Mouse (Mus musculus) stomach, postnatal 0 days (tissue): Measurements from ENCODE around the gene Gm29797. TPM values are rescaled to one million over a fixed set of nuclear protein-coding genes. Genes with fewer than 3 reads are reported as not detected.

Experiments used
- ATAC-seq: fragments of 200-750 bp; cut with Nextera tagmentation; 2 replicates; pipeline ENCODE4 v1.8.0; 2017; ENCODE audit not compliant: low FRiP score, low TSS enrichment
- DNase-seq: peaks from one replicate; pipeline ENCODE4 v3.0.0-alpha.2; 2016; ENCODE audit warnings: low spot score
- H3K27ac ChIP-seq: fragments of 300-500 bp; sonication (generic); replicated peaks from 2 replicates; pipeline ENCODE4 v1.5.1; 2014; ENCODE audit warnings: mild to moderate bottlenecking, control low read depth
- H3K27me3 ChIP-seq: fragments of 300-500 bp; sonication (generic); 2 replicates; pipeline ENCODE4 v1.6.1; 2014; ENCODE audit warnings: low read length; ENCODE audit not compliant: control insufficient read depth, insufficient read depth
- H3K36me3 ChIP-seq: fragments of 300-500 bp; sonication (generic); 2 replicates; pipeline ENCODE4 v1.6.1; 2014; ENCODE audit warnings: low read length, mixed read lengths; ENCODE audit not compliant: control insufficient read depth, insufficient read depth
- H3K4me1 ChIP-seq: fragments of 300-500 bp; sonication (generic); replicated peaks from 2 replicates; pipeline ENCODE4 v1.6.1; 2014; ENCODE audit warnings: antibody characterized with exemption; ENCODE audit not compliant: control insufficient read depth, insufficient read depth
- H3K4me2 ChIP-seq: fragments of 300-500 bp; sonication (generic); replicated peaks from 2 replicates; pipeline ENCODE4 v1.6.1; 2014; ENCODE audit warnings: low read depth, mild to moderate bottlenecking, control low read depth, moderate library complexity
- H3K4me3 ChIP-seq: fragments of 300-500 bp; sonication (generic); 2 replicates; pipeline ENCODE4 v1.5.1; 2014; ENCODE audit warnings: low read depth, low read length, control low read depth
- H3K9ac ChIP-seq: fragments of 300-500 bp; sonication (generic); 2 replicates; pipeline ENCODE4 v1.6.1; 2014; ENCODE audit warnings: mild to moderate bottlenecking, low read length, control low read depth, mixed read lengths
- H3K9me3 ChIP-seq: fragments of 300-500 bp; sonication (generic); 2 replicates; pipeline ENCODE4 v1.6.1; 2016; ENCODE audit warnings: low read length; ENCODE audit not compliant: control insufficient read depth
- CTCF ChIP-seq: IDR thresholded peaks from 2 replicates; pipeline ENCODE4 v1.5.1; 2016; ENCODE audit warnings: antibody characterized with exemption, low read depth, mild to moderate bottlenecking, moderate library complexity
- EP300 ChIP-seq: optimal IDR thresholded peaks from 2 replicates; pipeline ENCODE3; 2016; ENCODE audit warnings: antibody characterized with exemption
- WGBS: fragments of 180-500 bp; shearing (Covaris S2); extraction: QIAGEN DNeasy Blood & Tissue Kit; methylation state at CpG from one replicate; pipeline ENCODE4 v1.1.7; 2014; 5-methylcytosine and 5-hydroxymethylcytosine counted together
- polyA plus RNA-seq: library from polyadenylated mRNA; unstranded; fragments of >200 nt; fragmentation: Nextera tagmentation; extraction: Ambion mirVana; gene quantifications from 2 replicates; pipeline ENCODE4 v1.2.1, GENCODE M21; 2015

Gm29797 gene
- not detected in 2 replicates for polyA plus RNA-seq

DNA sequence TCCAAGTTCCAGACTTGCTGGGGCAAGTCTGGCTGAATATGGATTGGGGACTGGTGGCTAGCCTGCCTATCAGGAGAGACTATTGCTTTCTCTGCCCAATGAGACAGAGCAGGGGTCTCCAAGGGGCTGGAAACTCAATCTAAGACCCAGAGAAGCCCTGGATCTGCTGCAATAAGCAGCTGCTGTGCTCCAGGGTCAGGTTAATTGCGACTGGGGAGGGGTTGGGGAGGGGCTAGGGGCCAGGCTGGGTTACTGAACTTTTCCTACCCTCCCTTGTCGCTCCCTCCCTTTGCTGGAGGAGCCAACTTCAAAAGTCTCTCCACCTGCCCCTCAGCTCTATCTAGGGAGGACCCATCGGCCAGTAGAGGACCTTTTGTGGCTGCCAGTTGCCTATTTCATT lies at the start of gene Gm29797:
Gm29797 (plus strand) TSS at position 301 of the 400 bp plus-strand sequence.
- no peaks in the 10 kb centered on the region for H3K9me3 ChIP-seq
- TF ChIP-seq EP300 (no peak), CTCF (no peak)
- no peaks in the 10 kb centered on the region for H3K27me3 ChIP-seq
- ATAC-seq (no peak), DNase-seq (no peak)
- H3K27ac ChIP-seq = no peak within 1 kb of the TSS
- no peak within 1 kb of the TSS for H3K4me2 ChIP-seq
- H3K4me3 ChIP-seq = no peak within 1 kb of the TSS
- H3K36me3 ChIP-seq = peaks cover 26% of the 10 kb centered on the region
- 79% methylated on average over 3 of the region's 3 CpGs for WGBS
- H3K9ac ChIP-seq = no peak within 1 kb of the TSS
- no peaks in the 10 kb centered on the region for H3K4me1 ChIP-seq

DNA sequence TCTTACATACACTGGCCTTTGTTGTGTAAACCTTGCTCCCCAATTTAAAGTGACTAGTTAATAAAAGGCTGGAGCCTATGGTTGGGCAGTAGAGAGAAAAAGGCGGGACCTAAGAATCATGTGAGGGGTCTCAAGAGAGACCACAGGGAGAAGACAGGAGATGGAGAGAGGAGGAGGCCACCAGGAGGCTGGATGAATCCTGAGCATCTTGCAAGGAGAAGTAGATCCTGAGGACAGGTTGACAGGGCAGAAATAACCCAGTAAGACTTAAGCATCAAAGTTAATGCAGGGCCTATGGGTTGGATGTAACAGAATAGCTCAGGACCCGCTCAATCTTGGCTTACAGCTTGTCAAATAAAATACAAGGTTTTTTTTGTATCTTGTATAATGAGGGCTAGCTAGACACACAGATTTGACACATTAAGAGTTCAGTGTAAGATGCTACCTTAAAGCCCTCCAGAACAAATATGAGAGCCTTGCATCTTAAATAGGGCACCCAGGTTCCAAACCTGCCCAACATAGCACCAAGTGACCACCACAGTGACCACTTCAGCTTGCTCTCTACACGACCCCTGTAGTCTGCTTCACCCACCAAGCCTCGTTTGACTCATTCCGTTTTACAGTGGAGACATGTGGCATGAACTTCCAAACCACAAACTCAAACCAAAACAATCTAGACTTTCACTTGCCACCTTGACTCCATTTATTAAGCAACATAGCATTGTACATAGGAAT lies 37.9 kb upstream of the Gm29797 start:
- peaks cover 7% of the 10 kb centered on the region; the same call in 1 of the 2 replicates for H3K36me3 ChIP-seq
- H3K27ac ChIP-seq = no peak overlapping the region
- DNase-seq = no peak
- no peaks in the 10 kb centered on the region for H3K9me3 ChIP-seq
- WGBS = 87% methylated on average over 5 of the region's 5 CpGs
- no peaks in the 10 kb centered on the region for H3K27me3 ChIP-seq
- no peak for ATAC-seq
- H3K9ac ChIP-seq = no peak overlapping the region
- TF ChIP-seq CTCF = no peak
- no peak for TF ChIP-seq EP300
- H3K4me1 ChIP-seq = no peaks in the 10 kb centered on the region
- H3K4me3 ChIP-seq = no peak overlapping the region
- H3K4me2 ChIP-seq = no peak overlapping the region

DNA sequence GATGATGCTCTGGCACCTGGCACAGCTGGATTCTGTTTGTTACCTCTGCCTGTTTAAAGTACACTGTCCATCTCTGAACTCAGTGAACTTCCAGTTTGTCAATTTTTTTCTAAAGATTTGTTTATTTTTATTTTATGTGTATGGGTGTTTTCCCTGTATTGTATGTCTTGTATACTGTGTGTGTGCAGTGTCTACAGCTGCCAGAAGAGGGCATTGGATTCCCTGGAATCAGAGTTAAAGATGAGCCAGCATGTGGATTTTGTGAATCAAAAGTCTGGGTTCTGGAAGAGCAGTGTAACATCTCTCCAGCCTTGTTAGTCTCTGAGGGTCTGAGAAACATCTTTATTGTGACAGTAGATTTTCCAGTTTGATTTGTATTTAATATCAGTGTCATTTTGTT lies 33.4 kb upstream of the Gm29797 start:
- ATAC-seq (no peak), DNase-seq (no peak)
- Histone ChIP-seq H3K4me2 (no peak overlapping the region), H3K9me3 (no peaks in the 10 kb centered on the region), H3K27ac (no peak overlapping the region), H3K36me3 (peaks cover 5% of the 10 kb centered on the region; the same call in 1 of the 2 replicates), H3K4me3 (no peak overlapping the region), H3K4me1 (no peaks in the 10 kb centered on the region), H3K27me3 (no peaks in the 10 kb centered on the region), H3K9ac (no peak overlapping the region)
- TF ChIP-seq CTCF (peak; percentile 67), EP300 (no peak)

DNA sequence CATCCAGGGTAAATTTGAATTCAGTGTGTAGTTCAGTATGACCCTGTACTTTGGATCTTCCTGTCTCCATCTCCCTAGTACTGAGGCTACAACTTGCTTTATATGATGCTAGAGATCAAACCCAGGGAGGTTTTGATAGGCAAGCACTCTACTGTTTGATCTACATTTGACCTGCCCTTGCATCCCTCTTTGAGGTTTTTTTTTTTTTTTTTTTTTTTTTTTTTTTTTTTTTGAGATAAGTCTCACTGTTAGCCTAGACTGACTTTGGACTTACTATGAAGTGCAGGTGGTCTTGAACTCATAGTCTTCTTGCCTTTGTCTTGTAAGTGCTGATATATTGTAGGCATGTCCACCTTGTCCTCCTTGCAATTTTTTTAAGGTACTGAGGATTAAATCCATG lies 28.4 kb upstream of the Gm29797 start:
- no peak for ATAC-seq

DNA sequence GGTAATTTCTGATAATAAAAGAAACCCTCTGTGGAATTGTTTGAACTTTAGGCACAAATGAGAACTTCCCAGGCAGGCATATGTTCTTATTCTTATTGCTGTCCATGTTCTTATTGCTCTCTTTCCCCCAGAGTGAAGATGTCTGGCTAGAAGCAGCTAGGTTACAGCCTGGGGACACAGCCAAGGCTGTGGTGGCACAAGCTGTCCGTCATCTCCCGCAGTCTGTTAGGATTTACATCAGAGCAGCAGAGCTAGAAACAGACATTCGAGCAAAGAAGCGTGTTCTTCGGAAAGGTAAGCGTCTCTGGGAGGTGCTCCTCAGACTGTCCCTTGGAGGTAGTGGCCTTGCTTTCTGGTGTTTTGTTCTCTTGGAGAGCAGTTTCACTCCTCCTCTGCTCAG lies 24.2 kb upstream of the Gm29797 start:
- no peaks in the 10 kb centered on the region for H3K9me3 ChIP-seq
- H3K4me3 ChIP-seq = no peak overlapping the region
- no peaks in the 10 kb centered on the region for H3K27me3 ChIP-seq
- H3K36me3 ChIP-seq = peaks cover 38% of the 10 kb centered on the region
- ATAC-seq (no peak), DNase-seq (no peak)
- H3K4me2 ChIP-seq = no peak overlapping the region
- H3K27ac ChIP-seq = no peak overlapping the region
- TF ChIP-seq CTCF (no peak), EP300 (no peak)
- 95% methylated on average over 6 of the region's 6 CpGs for WGBS
- no peak overlapping the region for H3K9ac ChIP-seq
- no peaks in the 10 kb centered on the region for H3K4me1 ChIP-seq

More for the DNA sequence above, 28.4 kb upstream of the Gm29797 start:
- H3K4me1 ChIP-seq = no peaks in the 10 kb centered on the region
- H3K36me3 ChIP-seq = peaks cover 10% of the 10 kb centered on the region; the same call in 1 of the 2 replicates
- H3K27me3 ChIP-seq = no peaks in the 10 kb centered on the region
- H3K9me3 ChIP-seq = no peaks in the 10 kb centered on the region
- no peak overlapping the region for H3K4me2 ChIP-seq
- no peak for DNase-seq
- H3K27ac ChIP-seq = no peak overlapping the region
- no peak overlapping the region for H3K9ac ChIP-seq
- no peak overlapping the region for H3K4me3 ChIP-seq
- TF ChIP-seq CTCF (no peak), EP300 (no peak)

DNA sequence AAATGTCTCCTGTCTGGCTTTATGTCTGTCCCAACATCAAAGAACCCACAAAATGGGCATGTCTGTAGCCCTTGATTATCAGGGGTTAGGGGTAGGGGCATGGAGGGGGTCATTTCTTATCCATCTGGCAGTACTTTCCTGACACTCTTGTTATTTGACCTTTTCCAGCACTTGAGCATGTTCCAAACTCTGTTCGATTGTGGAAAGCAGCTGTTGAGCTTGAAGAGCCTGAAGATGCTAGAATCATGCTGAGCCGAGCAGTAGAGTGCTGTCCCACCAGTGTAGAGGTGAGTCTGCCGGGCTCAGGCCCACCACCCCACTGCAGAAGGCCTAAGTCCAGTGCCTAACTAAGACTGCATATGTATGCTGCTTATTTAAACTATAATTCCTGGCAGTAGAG lies 21.0 kb upstream of the Gm29797 start:
- no peaks in the 10 kb centered on the region for H3K27me3 ChIP-seq
- no peak overlapping the region for H3K4me2 ChIP-seq
- ATAC-seq (no peak), DNase-seq (no peak)
- no peak overlapping the region for H3K27ac ChIP-seq
- no peak for TF ChIP-seq EP300
- no peak for TF ChIP-seq CTCF
- peaks cover 52% of the 10 kb centered on the region for H3K36me3 ChIP-seq
- no peak overlapping the region for H3K9ac ChIP-seq
- H3K4me1 ChIP-seq = no peaks in the 10 kb centered on the region
- H3K4me3 ChIP-seq = no peak overlapping the region
- H3K9me3 ChIP-seq = no peaks in the 10 kb centered on the region
- WGBS = 85% methylated on average over 3 of the region's 3 CpGs
